Mouse (Mus musculus) v-Abl transformed pro-B cells (cell line): Measurements from ENCODE around the gene Olfr1294.

Experiments used
- in situ Hi-C, 2 experiments: fragments of 400-800 bp; cut with MboI; formaldehyde crosslinking; loops; one replicate each; pipeline ENCODE4 v1.15.1; 2025; ENCODE audit not compliant: unreplicated experiment in 2 of 2

Olfr1294 gene

DNA sequence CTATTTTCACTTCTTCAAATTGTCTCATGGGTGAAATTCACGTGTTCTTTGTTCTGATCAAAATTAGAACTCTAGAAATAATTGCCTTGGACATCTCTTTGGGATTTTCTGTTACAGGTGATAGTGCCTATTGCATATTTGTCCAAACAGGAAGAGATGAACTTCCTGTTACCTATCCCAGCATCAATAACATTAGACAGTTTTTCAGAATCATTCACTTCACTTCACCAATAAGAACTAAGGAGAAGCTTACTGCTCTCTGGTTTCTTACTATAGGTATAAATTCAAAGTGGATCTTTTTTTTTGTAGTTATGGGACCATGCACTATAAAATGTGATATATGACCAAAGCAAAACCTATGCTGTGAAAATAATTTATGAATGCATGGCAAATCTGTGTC lies at the start of gene Olfr1294:
Olfr1294 (minus strand) TSS at position 101 of the 400 bp plus-strand sequence.
- in situ Hi-C loops: no loop called here

- in situ Hi-C loops: no loop called here
Measured at GRCm38 (mm10) chr2:111569581-111569980, 29.5 kb upstream of the Olfr1294 start, which contains the start of gene Olfr1295. TSS of gene Olfr1295 (minus strand) at chr2:111569681.

DNA sequence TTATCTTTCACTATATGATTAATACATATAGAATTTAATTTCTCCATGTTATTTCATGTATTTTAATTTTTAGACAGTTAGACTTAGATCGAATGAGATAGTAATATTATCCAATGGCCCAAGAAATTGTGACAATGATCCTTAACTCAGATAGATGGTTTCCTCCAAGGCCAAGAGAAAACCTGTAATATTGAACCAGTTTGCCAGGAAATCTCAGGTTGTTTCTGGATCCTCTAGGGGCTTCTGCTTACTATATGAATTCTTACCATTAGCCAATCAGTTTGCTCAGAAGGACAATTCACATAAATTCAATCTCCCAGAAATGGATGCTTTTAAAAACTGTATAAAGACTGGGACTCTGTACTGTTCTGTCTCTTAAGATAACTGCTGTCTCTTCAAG lies 15.2 kb downstream of the Olfr1294 start, which contains the start of gene Olfr1293-ps:
Olfr1293-ps (plus strand) TSS at position 301 of the 400 bp plus-strand sequence.
- in situ Hi-C loops: no loop called here

DNA sequence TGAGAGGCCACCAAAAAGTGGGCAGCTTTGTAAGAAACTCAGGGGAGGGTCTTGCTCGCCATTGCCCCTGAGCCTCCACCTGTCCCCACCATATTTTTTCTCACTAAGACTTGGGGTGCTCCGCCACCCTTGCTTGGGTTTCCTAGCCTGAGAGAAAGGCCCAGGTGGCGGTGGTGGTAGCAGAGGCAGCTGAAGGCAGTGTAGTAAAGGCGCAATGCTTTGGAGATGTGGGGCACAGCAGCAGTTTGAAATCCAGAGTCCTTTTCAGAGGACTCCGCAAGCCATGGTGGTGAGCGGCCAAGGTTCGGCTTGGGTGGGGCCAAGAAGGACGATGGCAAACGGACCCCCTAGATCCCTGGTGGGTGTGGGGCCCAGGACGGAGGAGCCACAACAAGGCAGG lies 22.6 kb downstream of the Olfr1294 start:
- in situ Hi-C loops: no loop called here

GRCm38 (mm10) chr2:111496880-111497279 lies 43.2 kb downstream of the Olfr1294 start, which contains the start of gene Olfr1291-ps1:
TSS of gene Olfr1291-ps1 (plus strand) at chr2:111497180.
- in situ Hi-C loops: no loop called here

DNA sequence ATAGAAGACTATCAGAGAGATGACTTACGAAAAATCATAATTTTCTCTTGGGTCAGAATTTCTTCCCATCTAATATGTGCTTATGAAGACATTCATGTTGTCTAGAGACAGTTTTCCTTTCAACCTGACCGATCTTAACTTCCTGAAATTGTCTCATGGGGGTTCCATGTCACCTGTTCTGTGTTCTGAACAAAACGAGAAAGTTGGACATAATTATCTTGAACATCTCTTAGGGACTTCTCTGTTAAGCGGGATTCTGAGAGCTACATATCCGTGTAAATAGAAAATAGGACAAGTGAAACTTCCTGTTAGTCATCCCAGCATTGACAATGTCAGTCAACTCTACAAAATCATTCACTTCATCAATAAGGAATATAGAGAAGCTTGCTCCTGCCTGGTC lies 46.4 kb downstream of the Olfr1294 start, which contains the start of gene Olfr1290:
Olfr1290 (minus strand) TSS at position 101 of the 400 bp plus-strand sequence.
- in situ Hi-C loops: no loop called here
